8 mouse cellular contexts compared by ENCODE assay signal in genomic region chr2:132043101-132043621, GRCm38 (mm10). TPM values are rescaled to one million over a fixed set of nuclear protein-coding genes. Genes with fewer than 3 reads are reported as not detected.
DNase-seq lines count a peak whose midpoint lies in the region; ATAC-seq and TF ChIP-seq lines count a peak whose summit lies in the region.

No protein-coding gene starts in this region.

- WGBS in hindbrain, embryonic 13.5 days: 58% methylated on average over 13 of the region's 13 CpGs
- WGBS in midbrain, embryonic 10.5 days: 53% methylated on average over 13 of the region's 13 CpGs
- WGBS in stomach, postnatal 0 days: 22% methylated on average over 13 of the region's 13 CpGs

- H3K4me2 ChIP-seq in hindbrain, embryonic 13.5 days: no peak overlapping the region
- H3K4me2 ChIP-seq in stomach, postnatal 0 days (replicated peaks; ENCODE audit: low read depth): no peak overlapping the region; the same call in 1 of the 2 replicates

- no peaks in the 10 kb centered on the region for H3K9me3 ChIP-seq in hindbrain, embryonic 13.5 days
- no peaks in the 10 kb centered on the region for H3K9me3 ChIP-seq in midbrain, embryonic 10.5 days (replicated peaks)
- H3K9me3 ChIP-seq in stomach, postnatal 0 days (ENCODE audit: control insufficient read depth, low read length): no peaks in the 10 kb centered on the region

- no peak overlapping the region for H3K9ac ChIP-seq in hindbrain, embryonic 13.5 days
- H3K9ac ChIP-seq in stomach, postnatal 0 days (ENCODE audit: low read length): no peak overlapping the region; the same call in 1 of the 2 replicates

- peaks cover 6% of the 10 kb centered on the region; the same call in 1 of the 2 replicates for H3K4me1 ChIP-seq in hindbrain, embryonic 13.5 days (replicated peaks)
- H3K4me1 ChIP-seq in midbrain, embryonic 10.5 days: peaks cover 17% of the 10 kb centered on the region
- 0 out of 2 replicates have a peak, but pooled peaks cover 1% of the 10 kb centered on the region for H3K4me1 ChIP-seq in stomach, postnatal 0 days (replicated peaks; ENCODE audit: control insufficient read depth, insufficient read depth)

- no peaks in the 10 kb centered on the region for H3K27me3 ChIP-seq in hindbrain, embryonic 13.5 days
- no peaks in the 10 kb centered on the region for H3K27me3 ChIP-seq in midbrain, embryonic 10.5 days (ENCODE audit: low read depth, poor library complexity, severe bottlenecking)
- no peaks in the 10 kb centered on the region for H3K27me3 ChIP-seq in stomach, postnatal 0 days (ENCODE audit: control insufficient read depth, insufficient read depth, low read length)

- H3K4me3 ChIP-seq in gastrocnemius, adult 2 months: peak overlapping the region; percentile 56
- no peak overlapping the region for H3K4me3 ChIP-seq in hindbrain, embryonic 13.5 days
- no peak overlapping the region for H3K4me3 ChIP-seq in midbrain, embryonic 10.5 days
- H3K4me3 ChIP-seq in stomach, postnatal 0 days (ENCODE audit: low read depth, low read length): no peak overlapping the region

- ATAC-seq in hindbrain, embryonic 13.5 days (ENCODE audit: low FRiP score): peak; percentile 65; the same call in 1 of the 2 replicates
- ATAC-seq in stomach, postnatal 0 days (ENCODE audit: low FRiP score, low TSS enrichment): peak; percentile 94
- ATAC-seq in megakaryocyte progenitor cell, adult 5-6 weeks (replicated peaks; ENCODE audit: poor library complexity): no peak

- no peak for TF ChIP-seq EP300 in stomach, postnatal 0 days (optimal IDR thresholded peaks at IDR 0.05)

- intact Hi-C loops in gastrocnemius, adult 2 months (cut with DNase I): loop anchor here (1.0 kb wide), 2 partner anchors 27 to 37 kb away; no protein-coding TSS in a partner anchor

- H3K27ac ChIP-seq in gastrocnemius, adult 2 months: peak overlapping the region; percentile 79
- H3K27ac ChIP-seq in hindbrain, embryonic 13.5 days: peak overlapping the region; percentile 27; the same call in 1 of the 2 replicates
- 0 out of 2 replicates have a peak overlapping the region, but pooled peaks have one; percentile 38 for H3K27ac ChIP-seq in midbrain, embryonic 10.5 days (replicated peaks)
- H3K27ac ChIP-seq in stomach, postnatal 0 days (replicated peaks): peak overlapping the region; percentile 86

- peak; percentile 93 for DNase-seq in NIH3T3 (ENCODE audit: low read depth)
- DNase-seq in cerebellum, adult 8-10 months: peak; percentile 34
- peak; percentile 96 for DNase-seq in gastrocnemius, adult 2 months
- DNase-seq in layer of hippocampus, postnatal 14 days (ENCODE audit: low spot score in 2 of 2): peak; percentile 64 to 83
- DNase-seq in midbrain, embryonic 10.5 days (ENCODE audit: low spot score): peak; percentile 33
- peak; percentile 60 for DNase-seq in stomach, postnatal 0 days (ENCODE audit: low spot score)

- H3K36me3 ChIP-seq in hindbrain, embryonic 13.5 days: no peaks in the 10 kb centered on the region
- H3K36me3 ChIP-seq in midbrain, embryonic 10.5 days: no peaks in the 10 kb centered on the region
- no peaks in the 10 kb centered on the region for H3K36me3 ChIP-seq in stomach, postnatal 0 days (ENCODE audit: control insufficient read depth, insufficient read depth, low read length)

- TF ChIP-seq CTCF in gastrocnemius, adult 2 months (IDR thresholded peaks at IDR 0.05): no peak
- TF ChIP-seq CTCF in stomach, postnatal 0 days (IDR thresholded peaks at IDR 0.05; ENCODE audit: low read depth): 0 out of 2 replicates have a peak, but pooled peaks have one; percentile 2

RNA-seq across cellular contexts. Expression of gene Rassf2, which starts 13.1 kb away (rescaled TPM):
- total RNA-seq in gastrocnemius, adult 2 months (2021): 1 to 10 TPM; 3.5 to 6.8 TPM
- polyA plus RNA-seq in hindbrain, embryonic 13.5 days (2015; fragmentation: Nextera tagmentation; extraction: Ambion mirVana): 29.6 and 30.6 TPM in 2 replicates
- total RNA-seq in layer of hippocampus, postnatal 14 days (2021): 10 to 100 TPM; 33.3 to 35.6 TPM
- polyA plus RNA-seq in midbrain, embryonic 10.5 days (2016; fragmentation: Nextera tagmentation; extraction: Ambion mirVana): 28.6 and 34.2 TPM in 2 replicates
- 4.6 and 4.8 TPM in 2 replicates for polyA plus RNA-seq in stomach, postnatal 0 days (2015; fragmentation: Nextera tagmentation; extraction: Ambion mirVana)
- total RNA-seq in megakaryocyte progenitor cell, adult 5-6 weeks (2015): 32.9 and 42.8 TPM in 2 replicates
- 65.5 and 71.5 TPM in 2 replicates for total RNA-seq in megakaryocyte progenitor cell, adult 5-6 weeks (2017)

Comparison
In these comparisons a context has a peak if more than half of its experiments do, and no peak if none do; other contexts are left out.
1. DNase-seq: peak in every context shown above with its lines; median percentile 96 in gastrocnemius, adult 2 months; 93 in NIH3T3; 74 in layer of hippocampus, postnatal 14 days; 60 in stomach, postnatal 0 days; 34 in cerebellum, adult 8-10 months; 33 in midbrain, embryonic 10.5 days.
2. H3K27ac ChIP-seq: peak in every context shown above with its lines; median percentile 86 in stomach, postnatal 0 days; 79 in gastrocnemius, adult 2 months; 38 in midbrain, embryonic 10.5 days; 27 in hindbrain, embryonic 13.5 days.
3. RNA of gene Rassf2, which starts 13.1 kb away (total RNA-seq): 32.9 to 71.5 TPM in megakaryocyte progenitor cell, adult 5-6 weeks and 33.3 to 35.6 TPM in layer of hippocampus, postnatal 14 days; 3.5 to 6.8 TPM in gastrocnemius, adult 2 months; every median in the first group is over 4 times any median in the second.